Mouse (Mus musculus): ENCODE data around the gene Zglp1.
"Not testable (repeated sequence)": the region's sequence is repeated elsewhere in the genome, so short reads cannot be mapped to it uniquely, and the experiment has no call there.

The Zglp1 gene

DNA sequence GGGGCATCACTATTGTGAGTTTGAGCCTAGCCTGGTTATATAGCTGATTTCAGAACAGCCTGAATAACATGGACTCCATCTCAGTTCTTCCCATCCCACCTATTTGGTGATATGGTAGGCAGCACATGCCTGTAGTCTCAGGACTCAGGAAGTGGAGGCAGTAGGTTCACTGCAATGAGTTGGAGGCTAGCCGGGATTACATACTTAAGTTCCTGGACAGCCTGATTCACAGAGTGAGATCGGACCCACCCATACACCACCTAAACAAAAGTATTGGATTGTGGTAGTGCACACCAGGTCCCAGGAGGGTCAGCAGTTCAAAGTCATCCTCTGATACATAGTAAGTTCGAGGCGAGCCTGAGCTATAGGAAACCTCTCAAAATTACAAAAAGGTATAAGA lies 5.7 kb upstream of the Zglp1 start:
- DNase-seq (ENCODE audit: low read depth, low spot score), result no peak

DNA sequence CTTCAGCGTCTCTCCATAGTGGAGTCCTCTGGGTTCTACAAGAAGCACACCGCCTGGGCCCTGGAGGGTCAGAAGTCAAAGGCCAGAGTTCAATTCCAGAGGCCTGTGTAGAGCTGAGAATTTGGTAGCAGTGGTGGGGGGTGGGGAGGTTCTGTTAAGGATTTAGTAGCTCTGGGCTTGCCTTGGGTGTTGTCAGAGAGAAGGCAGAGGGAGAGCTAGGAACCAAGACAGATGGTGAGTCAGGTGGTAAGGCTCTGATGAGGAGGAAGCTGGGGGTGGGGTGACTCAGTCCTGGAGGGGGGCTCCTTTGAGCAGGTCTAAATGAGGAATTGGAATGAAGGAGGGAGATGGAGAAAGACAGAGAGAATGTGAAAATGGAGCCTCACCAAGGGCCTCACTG lies 4.0 kb downstream of the Zglp1 start:
- DNase-seq (ENCODE audit: low read depth, low spot score), result no peak

DNA sequence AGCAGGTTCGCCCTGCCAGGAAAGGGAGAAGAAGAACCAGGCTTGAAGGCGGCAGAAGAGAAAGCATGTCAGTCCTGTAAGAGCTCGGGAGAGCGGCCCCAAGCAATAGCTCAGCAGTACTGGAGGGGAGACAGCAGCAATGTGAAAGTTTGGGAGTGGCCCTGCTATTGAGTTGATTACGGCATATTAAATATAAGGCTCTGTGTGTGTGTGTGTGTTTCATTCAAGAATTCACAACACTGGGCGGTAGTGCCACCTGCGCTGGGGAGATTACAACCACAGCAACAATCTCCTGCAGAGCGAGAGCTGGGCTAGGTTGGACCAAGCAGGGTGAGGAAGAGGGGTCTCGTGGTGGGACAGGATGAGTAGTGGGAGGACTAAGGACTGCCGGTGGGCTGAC lies 15.3 kb downstream of the Zglp1 start:
- DNase-seq (ENCODE audit: low read depth, low spot score), result no peak

GRCm38 (mm10) chr9:21045235-21045634 lies 21.7 kb downstream of the Zglp1 start:
- no peak for DNase-seq (ENCODE audit: low read depth, low spot score)

DNA sequence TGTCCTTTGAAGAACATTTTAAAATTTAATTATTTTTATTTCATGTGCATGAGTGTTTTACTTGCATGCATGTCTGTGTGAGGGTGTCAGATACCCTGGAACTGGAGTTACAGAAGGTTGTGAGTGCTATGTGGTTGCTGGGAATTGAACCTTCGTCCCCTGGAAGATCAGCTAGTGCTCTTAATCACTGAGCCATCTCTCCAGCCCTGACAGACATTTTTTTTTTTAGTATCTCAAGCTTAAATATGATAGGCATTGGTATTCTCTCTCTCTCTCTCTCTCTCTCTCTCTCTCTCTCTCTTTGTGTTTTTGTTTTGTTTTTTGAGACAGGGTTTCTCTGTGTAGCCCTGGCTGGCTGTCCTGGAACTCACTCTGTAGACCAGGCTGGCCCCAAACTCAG lies 22.1 kb downstream of the Zglp1 start:
- DNase-seq (ENCODE audit: low read depth, low spot score), result not testable (repeated sequence)

GRCm38 (mm10) chr9:21043563-21043962 lies 23.3 kb downstream of the Zglp1 start:
- no peak for DNase-seq (ENCODE audit: low read depth, low spot score)

DNA sequence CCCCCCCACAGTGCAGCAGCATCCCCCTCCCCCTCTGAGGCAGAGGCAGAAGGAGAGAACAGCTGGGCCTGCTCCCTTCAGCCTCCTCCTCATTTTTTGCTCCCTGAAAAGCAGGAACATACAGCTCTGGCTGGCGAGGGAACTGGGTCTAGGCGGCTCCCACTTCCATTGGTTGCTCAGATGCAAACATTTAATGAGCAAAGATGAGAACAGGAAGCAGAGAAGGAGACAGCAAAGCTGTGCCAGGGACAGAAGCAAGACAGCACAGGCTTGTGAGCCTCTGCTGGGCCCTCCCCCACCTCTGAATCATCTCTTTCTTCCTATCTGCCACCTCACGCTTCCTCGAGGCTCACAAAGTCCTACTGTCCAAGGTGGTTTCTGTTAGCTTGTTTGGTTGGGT lies 25.6 kb downstream of the Zglp1 start:
- no peak for DNase-seq (ENCODE audit: low read depth, low spot score)

DNA sequence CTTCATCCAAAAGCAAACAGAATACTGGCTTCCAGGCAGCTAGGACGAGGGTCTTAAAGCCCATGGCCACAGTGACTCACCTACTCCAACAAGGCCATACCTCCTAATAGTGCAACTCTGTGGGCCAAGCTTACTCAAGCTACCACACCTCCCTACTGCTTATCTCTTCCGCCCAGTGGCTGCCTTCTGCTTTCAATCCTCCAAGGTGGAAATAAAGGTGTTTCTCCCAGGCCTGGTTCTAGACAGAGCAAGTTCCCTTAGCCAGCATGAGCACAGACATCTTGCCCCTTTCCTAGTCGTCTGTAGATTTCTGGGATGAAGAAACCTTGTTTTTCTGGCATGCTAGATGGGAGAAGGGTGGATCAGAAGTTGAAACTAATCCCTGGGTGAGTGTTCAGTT lies 27.1 kb downstream of the Zglp1 start:
- DNase-seq (ENCODE audit: low read depth, low spot score), result no peak

DNA sequence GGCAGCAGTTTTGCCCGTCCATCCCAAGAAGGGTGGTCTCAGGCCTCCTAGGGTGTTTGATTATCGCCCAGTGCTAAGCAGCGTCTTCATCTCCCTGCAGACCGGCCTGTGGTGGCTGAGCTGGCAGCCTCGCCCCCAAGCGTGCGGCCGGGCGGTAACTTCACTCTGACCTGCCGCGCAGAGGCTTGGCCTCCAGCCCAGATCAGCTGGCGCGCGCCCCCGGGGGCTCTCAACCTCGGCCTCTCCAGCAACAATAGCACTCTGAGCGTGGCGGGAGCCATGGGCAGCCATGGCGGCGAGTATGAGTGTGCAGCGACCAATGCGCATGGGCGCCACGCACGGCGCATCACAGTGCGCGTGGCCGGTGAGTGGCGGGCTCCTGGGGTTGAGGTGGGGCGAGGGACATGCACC lies 29.4 kb downstream of the Zglp1 start:
- no peak for DNase-seq (ENCODE audit: low read depth, low spot score)

DNA sequence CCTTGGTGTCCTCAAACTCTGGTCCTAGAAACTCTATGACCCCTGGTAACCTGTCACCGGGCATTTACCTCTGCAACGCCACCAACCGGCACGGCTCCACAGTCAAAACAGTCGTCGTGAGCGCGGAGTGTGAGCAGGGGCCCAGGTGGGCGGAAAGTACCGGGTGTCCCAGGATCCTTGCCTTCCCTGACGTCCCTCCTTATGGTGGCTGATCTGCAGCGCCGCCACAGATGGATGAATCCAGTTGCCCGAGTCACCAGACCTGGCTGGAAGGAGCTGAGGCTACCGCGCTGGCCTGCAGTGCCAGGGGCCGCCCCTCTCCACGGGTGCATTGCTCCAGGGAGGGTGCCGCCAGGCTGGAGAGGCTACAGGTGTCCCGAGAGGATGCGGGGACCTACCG lies 30.2 kb downstream of the Zglp1 start:
- no peak for DNase-seq (ENCODE audit: low read depth, low spot score)

DNA sequence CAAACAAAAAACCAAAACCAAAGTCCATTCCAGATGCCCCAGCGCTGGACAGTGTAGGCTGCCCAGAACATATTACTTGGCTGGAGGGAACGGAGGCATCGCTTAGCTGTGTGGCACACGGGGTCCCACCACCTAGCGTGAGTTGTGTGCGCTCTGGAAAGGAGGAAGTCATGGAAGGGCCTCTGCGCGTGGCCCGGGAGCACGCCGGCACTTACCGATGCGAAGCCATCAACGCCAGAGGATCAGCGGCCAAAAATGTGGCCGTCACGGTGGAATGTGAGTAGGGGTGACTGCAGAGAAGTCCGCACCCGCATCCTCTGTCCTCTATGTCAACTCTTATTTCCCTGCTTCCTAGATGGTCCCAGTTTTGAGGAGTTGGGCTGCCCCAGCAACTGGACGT lies 30.7 kb downstream of the Zglp1 start:
- no peak for DNase-seq (ENCODE audit: low read depth, low spot score)

DNA sequence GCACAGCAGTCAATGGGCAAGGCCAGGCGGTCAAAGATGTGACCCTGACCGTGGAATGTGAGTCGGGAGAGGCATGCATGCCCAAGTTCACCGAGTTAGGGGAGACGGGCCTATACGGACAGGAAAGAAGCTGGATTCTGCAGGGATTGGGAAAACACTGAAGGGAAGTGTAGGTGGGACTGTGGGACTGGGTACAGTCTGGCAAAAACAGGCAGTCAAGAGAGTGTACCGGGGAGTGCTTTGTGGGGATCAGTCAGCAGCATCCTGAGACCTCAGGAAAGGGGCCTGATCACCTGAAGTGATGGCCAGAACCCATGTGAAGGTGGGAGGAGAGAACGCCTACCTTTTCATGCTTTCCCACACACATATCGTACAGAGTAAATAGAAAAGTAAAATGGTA lies 31.3 kb downstream of the Zglp1 start:
- DNase-seq (ENCODE audit: low read depth, low spot score), result no peak

- DNase-seq (ENCODE audit: low read depth, low spot score), result no peak
Observed at GRCm38 (mm10) chr9:21034481-21035085, 32.3 kb downstream of the Zglp1 start.

DNA sequence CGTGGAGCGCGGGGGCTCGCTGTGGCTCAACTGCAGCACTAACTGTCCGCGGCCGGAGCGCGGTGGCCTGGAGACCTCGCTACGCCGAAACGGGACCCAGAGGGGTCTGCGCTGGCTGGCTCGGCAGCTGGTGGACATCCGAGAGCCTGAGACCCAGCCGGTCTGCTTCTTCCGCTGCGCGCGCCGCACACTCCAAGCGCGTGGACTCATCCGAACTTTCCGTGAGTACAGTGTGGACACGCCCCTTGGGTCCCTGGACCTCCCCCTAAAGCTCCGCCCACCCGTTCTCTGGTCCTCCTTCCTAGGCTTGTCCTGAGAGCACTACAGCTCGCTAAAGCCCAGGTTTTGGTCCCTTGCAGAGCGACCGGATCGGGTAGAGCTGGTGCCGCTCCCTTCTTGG lies 33.8 kb downstream of the Zglp1 start:
- no peak for DNase-seq (ENCODE audit: low read depth, low spot score)

GRCm38 (mm10) chr9:21032491-21032890 lies 34.4 kb downstream of the Zglp1 start:
- no peak for DNase-seq (ENCODE audit: low read depth, low spot score)

- DNase-seq (ENCODE audit: low read depth, low spot score), result no peak
Observed at GRCm38 (mm10) chr9:21031896-21032351, 35.0 kb downstream of the Zglp1 start, which contains the start of gene Icam5. TSS of gene Icam5 (plus strand) at chr9:21032073.

DNA sequence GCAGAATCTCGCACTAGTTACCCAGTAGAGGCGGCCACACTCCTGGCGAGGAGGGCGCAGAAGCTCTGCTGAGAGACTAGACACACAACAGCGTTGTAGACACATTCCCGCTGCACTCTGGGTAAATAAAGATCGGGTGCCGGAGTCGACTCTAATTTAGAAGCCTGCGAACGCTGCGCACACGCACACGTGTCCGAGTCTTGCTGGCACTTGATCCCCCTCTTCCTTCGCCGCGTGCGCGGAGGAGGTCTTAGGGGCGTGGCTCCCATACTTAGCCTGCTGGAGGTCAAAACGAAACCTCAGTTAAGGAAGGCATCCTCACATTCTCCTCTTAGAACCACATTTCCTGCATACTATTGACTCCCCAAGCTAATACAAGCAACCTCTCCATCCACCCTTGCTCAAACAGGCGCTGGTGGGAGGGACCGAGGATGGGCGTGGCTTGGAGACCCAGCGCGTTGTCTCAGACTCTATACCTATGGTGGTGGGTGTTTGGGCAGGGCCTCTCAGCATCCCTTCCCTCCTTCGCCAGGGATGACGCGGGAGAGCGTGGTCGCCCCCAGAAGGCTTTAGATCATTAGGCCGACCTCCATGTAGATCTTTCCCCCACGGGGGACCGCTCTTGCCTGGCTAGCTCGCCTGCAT lies 35.5 kb downstream of the Zglp1 start:
- DNase-seq (ENCODE audit: low read depth, low spot score), result no peak

GRCm38 (mm10) chr9:21030781-21031250 lies 36.1 kb downstream of the Zglp1 start:
- no peak for DNase-seq (ENCODE audit: low read depth, low spot score)

DNA sequence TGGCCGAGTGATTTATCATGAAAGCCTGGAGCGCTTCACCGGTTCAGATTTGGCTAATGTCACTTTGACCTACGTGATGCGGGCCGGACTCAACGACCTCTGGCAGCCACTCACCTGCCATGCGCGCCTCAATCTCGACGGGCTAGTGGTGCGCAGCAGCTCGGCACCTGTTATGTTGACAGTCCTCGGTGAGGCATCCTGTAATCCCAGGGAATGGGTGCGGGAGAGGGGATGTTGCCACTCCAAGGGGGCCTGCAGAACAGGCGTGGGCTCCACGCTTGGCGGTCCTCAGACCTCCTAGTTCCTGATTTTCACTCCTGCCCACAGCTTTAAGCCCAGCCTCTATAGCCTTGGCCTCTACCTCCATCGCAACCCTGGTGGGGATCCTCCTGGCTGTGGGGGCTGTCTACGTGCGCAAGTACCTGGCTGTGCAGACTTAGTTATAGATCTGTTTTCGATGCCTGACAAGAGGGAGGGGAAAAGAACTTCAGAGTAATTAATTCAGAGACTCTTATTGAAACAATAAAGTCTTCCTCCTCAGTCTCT lies 36.8 kb downstream of the Zglp1 start:
- DNase-seq (ENCODE audit: low read depth, low spot score), result no peak

DNA sequence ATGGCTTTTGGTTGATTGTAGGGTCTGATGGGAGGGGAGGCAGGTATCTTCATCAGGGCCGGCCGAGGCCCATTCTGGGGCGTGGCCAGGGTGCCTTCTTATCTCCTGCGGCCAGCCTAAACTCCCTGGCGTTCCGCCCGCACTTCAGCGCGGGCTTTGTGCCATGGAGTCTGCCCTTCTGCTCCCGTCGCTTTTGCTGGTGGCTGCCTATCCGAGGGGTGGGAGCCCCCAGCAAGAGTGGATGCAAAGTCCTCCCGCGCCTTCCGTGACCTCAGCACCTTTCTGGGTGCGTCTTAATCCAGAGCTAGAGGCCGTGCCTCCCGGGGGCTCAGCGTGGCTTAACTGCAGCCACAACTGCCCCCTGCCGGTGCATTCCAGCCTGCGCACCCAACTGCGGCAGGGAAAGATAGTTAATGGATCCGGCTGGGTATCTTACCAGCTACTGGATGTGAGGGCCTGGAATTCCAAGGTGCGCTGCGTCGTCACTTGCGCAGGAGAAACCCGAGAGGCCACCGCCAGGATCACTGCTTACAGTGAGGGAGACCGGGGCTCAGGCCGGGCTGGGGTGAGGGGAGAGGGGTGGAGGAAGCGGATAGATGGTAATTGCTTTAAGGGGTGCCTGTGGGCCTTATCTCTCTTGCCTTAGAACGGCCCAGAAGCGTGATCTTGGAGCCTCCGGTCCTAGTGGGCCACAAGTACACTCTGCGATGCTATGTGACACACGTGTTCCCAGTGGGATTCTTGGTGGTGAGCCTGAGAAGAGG lies 37.4 kb downstream of the Zglp1 start, which contains the start of gene Icam4:
Gene Icam4, plus strand, starts transcription at position 83 of the 764 bp plus-strand sequence.
- DNase-seq (ENCODE audit: low read depth, low spot score), result no peak

- DNase-seq (ENCODE audit: low read depth, low spot score), result no peak
Observed at GRCm38 (mm10) chr9:21028560-21029110, 38.3 kb downstream of the Zglp1 start.

- DNase-seq (ENCODE audit: low read depth, low spot score), result no peak
Observed at GRCm38 (mm10) chr9:21027774-21028290, 39.1 kb downstream of the Zglp1 start.

All from retina, postnatal 7 days (tissue).